41 mouse cellular contexts compared by ENCODE assay signal in the genomic region with DNA sequence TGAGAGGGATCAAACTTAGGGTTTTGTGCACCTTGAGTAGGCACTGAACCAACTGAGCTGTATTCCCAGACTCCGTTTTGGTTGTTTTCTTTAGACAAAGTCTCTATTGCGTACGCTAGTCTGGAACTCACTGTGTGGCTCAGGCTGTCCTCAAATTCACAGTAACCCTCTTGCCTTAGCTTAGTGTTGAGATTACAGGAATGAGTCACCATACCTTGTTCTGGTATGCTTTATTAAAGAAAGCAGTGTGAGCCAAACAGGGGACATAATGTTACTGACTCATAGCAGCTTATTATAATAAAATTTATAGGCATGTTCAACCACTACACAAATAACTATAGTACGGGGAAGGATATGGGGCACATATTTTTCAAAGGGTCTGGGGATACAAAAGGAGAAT. TPM values are rescaled to one million over a fixed set of nuclear protein-coding genes. Genes with fewer than 3 reads are reported as not detected.
"Had no signal": no experiment of that assay in that cellular context is flagged by ENCODE, and none has a peak within 500 bp of the region (broad histone marks: within the 10 kb centered on the region; RNA-seq: fewer than 3 reads in every experiment).

No protein-coding gene starts in this region.

- H3K4me3 ChIP-seq: heart, embryonic 13.5 days; heart, embryonic 15.5 days; hindbrain, embryonic 13.5 days; hindbrain, embryonic 15.5 days; intestine, embryonic 15.5 days; kidney, embryonic 15.5 days; limb, embryonic 13.5 days; limb, embryonic 15.5 days; liver, embryonic 12.5 days had no signal

- DNase-seq: gastrocnemius, postnatal 14 days; gastrocnemius, postnatal 36 days; heart, adult 18-20 months; heart, postnatal 14 days; heart, postnatal 36 days; kidney, adult 2 months; kidney, adult 9 months; kidney, postnatal 14 days; kidney, postnatal 36 days; layer of hippocampus, adult 9-11 months; layer of hippocampus, postnatal 36 days; left cerebral cortex, postnatal 4 days had no signal

- ATAC-seq: inflammation-experienced regulatory T-cells, adult 6 months; intestine, embryonic 15.5 days; intestine, postnatal 0 days; liver, embryonic 12.5 days had no signal

- H3K9me3 ChIP-seq: heart, embryonic 13.5 days; heart, embryonic 15.5 days; hindbrain, embryonic 13.5 days; hindbrain, embryonic 15.5 days; intestine, embryonic 15.5 days; kidney, embryonic 15.5 days; limb, embryonic 13.5 days; limb, embryonic 15.5 days; liver, embryonic 12.5 days had no signal

- H3K27ac ChIP-seq: heart, embryonic 13.5 days; heart, embryonic 15.5 days; hindbrain, embryonic 13.5 days; hindbrain, embryonic 15.5 days; intestine, embryonic 15.5 days; kidney, embryonic 15.5 days; kidney, postnatal 0 days; limb, embryonic 13.5 days; limb, embryonic 15.5 days; liver, embryonic 12.5 days; liver, embryonic 14.5 days had no signal

- H3K9ac ChIP-seq: heart, embryonic 13.5 days; heart, embryonic 15.5 days; hindbrain, embryonic 13.5 days; hindbrain, embryonic 15.5 days; intestine, embryonic 15.5 days; kidney, embryonic 15.5 days; limb, embryonic 13.5 days; limb, embryonic 15.5 days; liver, embryonic 12.5 days; liver, embryonic 14.5 days had no signal

- H3K36me3 ChIP-seq: heart, embryonic 13.5 days; heart, embryonic 15.5 days; hindbrain, embryonic 13.5 days; hindbrain, embryonic 15.5 days; intestine, embryonic 15.5 days; kidney, embryonic 15.5 days; limb, embryonic 13.5 days; limb, embryonic 15.5 days; liver, embryonic 12.5 days had no signal

- H3K4me1 ChIP-seq: intestine, embryonic 15.5 days had no signal

- H3K27me3 ChIP-seq: heart, embryonic 13.5 days; heart, embryonic 15.5 days; hindbrain, embryonic 13.5 days; hindbrain, embryonic 15.5 days; intestine, embryonic 15.5 days; kidney, embryonic 15.5 days; limb, embryonic 13.5 days; limb, embryonic 15.5 days; liver, embryonic 12.5 days had no signal

- H3K4me2 ChIP-seq: heart, embryonic 11.5 days; heart, embryonic 13.5 days; heart, embryonic 15.5 days; hindbrain, embryonic 13.5 days; hindbrain, embryonic 15.5 days; intestine, embryonic 15.5 days; kidney, embryonic 15.5 days; limb, embryonic 13.5 days; limb, embryonic 15.5 days; liver, embryonic 12.5 days had no signal

RNA-seq across cellular contexts. Expression of gene Pax4, which starts 25.1 kb away (rescaled TPM):
- total RNA-seq: gastrocnemius, adult 18-20 months; gastrocnemius, adult 8-10 months; gastrocnemius, postnatal 14 days; gastrocnemius, postnatal 36 days; heart, adult 18-20 months; heart, postnatal 14 days; heart, postnatal 36 days; hematopoietic stem cell, adult 5-6 weeks; layer of hippocampus, adult 18-20 months; layer of hippocampus, adult 8-10 months; layer of hippocampus, postnatal 14 days; layer of hippocampus, postnatal 36 days; left cerebral cortex, adult 18-20 months; left cerebral cortex, adult 8-10 months; left cerebral cortex, postnatal 10 days; left cerebral cortex, postnatal 25 days; left cerebral cortex, postnatal 4 days; liver, adult 2 months had no signal
- polyA plus RNA-seq: gonadal fat pad, adult 2 months; heart, embryonic 11.5 days; heart, embryonic 13.5 days; heart, embryonic 15.5 days; heart, postnatal 0 days; hindbrain, embryonic 11.5 days; hindbrain, embryonic 13.5 days; hindbrain, embryonic 15.5 days; inflammation-experienced regulatory T-cells, adult 6 months; kidney, adult 2 months; kidney, embryonic 15.5 days; kidney, postnatal 0 days; limb, embryonic 11.5 days; limb, embryonic 13.5 days; limb, embryonic 15.5 days; liver, adult 2 months; liver, embryonic 12.5 days; liver, embryonic 14.5 days had no signal

RNA-seq across cellular contexts. Expression of gene Fscn3, which starts 46.6 kb away (rescaled TPM):
- total RNA-seq: gastrocnemius, adult 18-20 months; gastrocnemius, adult 8-10 months; gastrocnemius, postnatal 14 days; gastrocnemius, postnatal 36 days; heart, adult 18-20 months; heart, postnatal 36 days; hematopoietic stem cell, adult 5-6 weeks; layer of hippocampus, adult 18-20 months; layer of hippocampus, adult 8-10 months; layer of hippocampus, postnatal 14 days; left cerebral cortex, adult 18-20 months; left cerebral cortex, adult 8-10 months; left cerebral cortex, postnatal 25 days had no signal
- polyA plus RNA-seq: heart, embryonic 11.5 days; heart, embryonic 13.5 days; heart, embryonic 15.5 days; heart, postnatal 0 days; hindbrain, embryonic 11.5 days; hindbrain, embryonic 13.5 days; hindbrain, embryonic 15.5 days; intestine, embryonic 15.5 days; intestine, postnatal 0 days; kidney, postnatal 0 days; limb, embryonic 11.5 days; limb, embryonic 13.5 days; limb, embryonic 15.5 days; liver, adult 2 months had no signal
